13 mouse cellular contexts compared by ENCODE assay signal in the genomic region with DNA sequence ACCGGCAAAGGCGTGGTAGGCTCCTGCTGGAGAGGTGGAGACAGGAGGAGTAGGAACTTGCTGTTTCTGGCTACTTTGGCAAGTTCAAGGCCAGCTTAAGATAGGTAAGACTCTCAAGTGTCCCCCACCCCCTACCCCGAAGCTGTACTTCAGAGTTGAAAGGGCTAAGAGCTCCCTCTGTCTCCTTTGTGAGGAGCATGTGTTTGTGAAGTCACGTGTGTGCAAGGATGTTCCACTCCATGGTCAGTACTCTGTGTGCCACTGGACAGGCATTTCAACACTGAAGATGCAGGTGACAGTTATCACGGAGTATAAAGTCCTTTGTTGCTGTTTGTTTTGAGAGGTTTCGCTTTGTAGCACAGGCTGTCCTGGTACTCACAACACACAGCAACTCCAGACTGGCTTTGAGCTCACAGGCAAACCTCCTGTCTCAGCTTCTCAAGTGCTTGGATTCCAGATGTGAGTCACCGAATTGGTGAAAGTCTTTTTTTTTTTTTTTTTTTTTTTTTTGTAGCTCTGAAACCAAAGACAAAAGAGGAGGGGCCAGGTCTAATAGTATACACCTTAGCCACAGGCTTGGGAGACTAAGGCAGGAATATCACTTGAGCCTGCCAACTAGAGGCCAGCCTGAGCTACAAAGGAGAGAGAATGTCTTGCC. TPM values are rescaled to one million over a fixed set of nuclear protein-coding genes. Genes with fewer than 3 reads are reported as not detected.
DNase-seq lines count a peak whose midpoint lies in the region; ATAC-seq and TF ChIP-seq lines count a peak whose summit lies in the region.
"Had no signal": no experiment of that assay in that cellular context is flagged by ENCODE, and none has a peak within 500 bp of the region (broad histone marks: within the 10 kb centered on the region; RNA-seq: fewer than 3 reads in every experiment).

No protein-coding gene starts in this region.

- H3K4me2 ChIP-seq in heart, postnatal 0 days (ENCODE audit: low read depth, low read length): no peak overlapping the region
- H3K4me2 ChIP-seq: forebrain, embryonic 12.5 days had no signal

- peak overlapping the region; percentile 28 for H3K4me3 ChIP-seq in heart, embryonic 10.5 days
- no peak overlapping the region for H3K4me3 ChIP-seq in spleen, adult 2 months (ENCODE audit: extremely low read depth, insufficient read depth, insufficient read length)
- H3K4me3 ChIP-seq in heart, postnatal 0 days (ENCODE audit: low read depth, low read length): no peak overlapping the region
- H3K4me3 ChIP-seq: forebrain, embryonic 12.5 days; layer of hippocampus, adult 2 months; stomach, embryonic 15.5 days had no signal

- WGBS in heart, embryonic 10.5 days: 27% methylated on average over 7 of the region's 7 CpGs
- WGBS in spleen, adult 2 months: 70% methylated on average over 7 of the region's 7 CpGs
- 43% methylated on average over 7 of the region's 7 CpGs for WGBS in heart, postnatal 0 days

- no peaks in the 10 kb centered on the region for H3K36me3 ChIP-seq in heart, embryonic 10.5 days
- no peaks in the 10 kb centered on the region for H3K36me3 ChIP-seq in spleen, adult 2 months (ENCODE audit: control insufficient read depth, insufficient read depth, low read length)
- H3K36me3 ChIP-seq in heart, postnatal 0 days (replicated peaks; ENCODE audit: control insufficient read depth, insufficient read depth, low read length): no peaks in the 10 kb centered on the region
- H3K36me3 ChIP-seq: forebrain, embryonic 12.5 days; stomach, embryonic 15.5 days had no signal

- TF ChIP-seq CTCF in spleen, adult 2 months (IDR thresholded peaks at IDR 0.05; ENCODE audit: extremely low read depth, insufficient read depth, insufficient read length, insufficient replicate concordance): no peak
- TF ChIP-seq CTCF in heart, postnatal 0 days (IDR thresholded peaks at IDR 0.05; ENCODE audit: low read depth): no peak; the same call in 1 of the 2 replicates

- H3K4me1 ChIP-seq in heart, embryonic 10.5 days: peaks cover 82% of the 10 kb centered on the region
- H3K4me1 ChIP-seq in spleen, adult 2 months (ENCODE audit: control insufficient read depth, insufficient read depth, insufficient read length): peaks cover 8% of the 10 kb centered on the region; the same call in 1 of the 2 replicates
- H3K4me1 ChIP-seq in heart, postnatal 0 days (ENCODE audit: control insufficient read depth, insufficient read depth): peaks cover 37% of the 10 kb centered on the region

- peak overlapping the region; percentile 90 for H3K27ac ChIP-seq in heart, embryonic 10.5 days
- H3K27ac ChIP-seq in spleen, adult 2 months (ENCODE audit: insufficient read depth, low read length): peak overlapping the region; percentile 67; the same call in 1 of the 2 replicates
- H3K27ac ChIP-seq in heart, postnatal 0 days (ENCODE audit: low read depth): peak overlapping the region; percentile 90
- H3K27ac ChIP-seq: forebrain, embryonic 12.5 days; layer of hippocampus, adult 2 months; stomach, embryonic 15.5 days had no signal

- H3K27me3 ChIP-seq in heart, embryonic 10.5 days (ENCODE audit: insufficient read depth, poor library complexity, severe bottlenecking): no peaks in the 10 kb centered on the region
- no peaks in the 10 kb centered on the region for H3K27me3 ChIP-seq in spleen, adult 2 months (ENCODE audit: control insufficient read depth, insufficient read depth, low read length)
- H3K27me3 ChIP-seq in heart, postnatal 0 days (ENCODE audit: control insufficient read depth, insufficient read depth, low read length): no peaks in the 10 kb centered on the region
- H3K27me3 ChIP-seq: forebrain, embryonic 12.5 days; stomach, embryonic 15.5 days had no signal

- TF ChIP-seq EP300 in heart, postnatal 0 days (IDR thresholded peaks at IDR 0.05; ENCODE audit: low read depth): no peak

- no peak overlapping the region for H3K9ac ChIP-seq in heart, postnatal 0 days (replicated peaks; ENCODE audit: low read depth, low read length)
- H3K9ac ChIP-seq: forebrain, embryonic 12.5 days; stomach, embryonic 15.5 days had no signal

- peak; percentile 6; the same call in 1 of the 2 replicates for ATAC-seq in heart, postnatal 0 days (ENCODE audit: insufficient read depth, low read depth)

- no peak for DNase-seq in heart, embryonic 10.5 days (ENCODE audit: low spot score)
- no peak for DNase-seq in heart, adult 8-10 months (ENCODE audit: low spot score)
- no peak for DNase-seq in spleen, adult 2 months (ENCODE audit: low read depth in 1 of 2, low spot score in 2 of 2)
- DNase-seq in spleen, postnatal 4 days (ENCODE audit: low spot score in 2 of 2): no peak
- DNase-seq in heart, postnatal 0 days (ENCODE audit: low spot score): no peak
- DNase-seq in naive thymus-derived CD4-positive, alpha-beta T cell, adult 2 months (ENCODE audit: low read depth): peak; percentile 41
- no peak for DNase-seq in left cerebral cortex, adult 8-10 months (ENCODE audit: low spot score in 2 of 2)
- no peak for DNase-seq in cerebellum, adult 9-10 months
- DNase-seq: cerebellum, adult 8-10 months; kidney, adult 2 months had no signal

- no peaks in the 10 kb centered on the region for H3K9me3 ChIP-seq in heart, embryonic 10.5 days
- H3K9me3 ChIP-seq in heart, postnatal 0 days (replicated peaks; ENCODE audit: control insufficient read depth, low read length): no peaks in the 10 kb centered on the region
- H3K9me3 ChIP-seq: forebrain, embryonic 12.5 days; stomach, embryonic 15.5 days had no signal

- TF ChIP-seq POLR2A in spleen, adult 2 months (IDR thresholded peaks at IDR 0.05; ENCODE audit: low read depth, low read length): no peak

RNA-seq across cellular contexts. Expression of a gene that starts 41.1 kb away (rescaled TPM):
- polyA plus RNA-seq in heart, embryonic 10.5 days (2016; fragmentation: Nextera tagmentation; extraction: Ambion mirVana): 18.1 and 20.7 TPM in 2 replicates
- total RNA-seq in heart, adult 8-10 months (2022): 100 to 1,000 TPM in 2 of 4 experiments, 10 to 100 TPM in 2; 91.9 to 122 (median 99.2) TPM
- 35.7 and 48.6 TPM in 2 replicates for polyA plus RNA-seq in spleen, adult 2 months (2012; rRNA removed)
- 67.6 and 79.0 TPM in 2 replicates for total RNA-seq in heart, postnatal 0 days (2014; rRNA removed; ENCODE audit: low replicate concordance)
- 16.9 and 18.9 TPM in 2 replicates for polyA plus RNA-seq in heart, postnatal 0 days (2015; fragmentation: Nextera tagmentation; extraction: Ambion mirVana)
- 10 to 100 TPM; 30.7 to 33.6 (median 33.2) TPM for total RNA-seq in left cerebral cortex, adult 8-10 months (2022)

RNA-seq across cellular contexts. Expression of a gene that starts 58.6 kb away (rescaled TPM):
- polyA plus RNA-seq in heart, embryonic 10.5 days (2016; fragmentation: Nextera tagmentation; extraction: Ambion mirVana): 9.7 and 11.7 TPM in 2 replicates
- 10 to 100 TPM in 2 of 4 experiments, 1 to 10 TPM in 2; 6.4 to 13.5 (median 9.1) TPM for total RNA-seq in heart, adult 8-10 months (2022)
- polyA plus RNA-seq in spleen, adult 2 months (2012; rRNA removed): 52.8 and 90.0 TPM in 2 replicates
- total RNA-seq in heart, postnatal 0 days (2014; rRNA removed; ENCODE audit: low replicate concordance): 13.5 and 23.1 TPM in 2 replicates
- polyA plus RNA-seq in heart, postnatal 0 days (2015; fragmentation: Nextera tagmentation; extraction: Ambion mirVana): 9.2 and 9.7 TPM in 2 replicates
- total RNA-seq in left cerebral cortex, adult 8-10 months (2022): 10 to 100 TPM in 1 of 4 experiments, 1 to 10 TPM in 3; 4.5 to 10.5 (median 6.9) TPM
